Comparison of ENCODE assay signal across 16 mouse cellular contexts in the genomic region with DNA sequence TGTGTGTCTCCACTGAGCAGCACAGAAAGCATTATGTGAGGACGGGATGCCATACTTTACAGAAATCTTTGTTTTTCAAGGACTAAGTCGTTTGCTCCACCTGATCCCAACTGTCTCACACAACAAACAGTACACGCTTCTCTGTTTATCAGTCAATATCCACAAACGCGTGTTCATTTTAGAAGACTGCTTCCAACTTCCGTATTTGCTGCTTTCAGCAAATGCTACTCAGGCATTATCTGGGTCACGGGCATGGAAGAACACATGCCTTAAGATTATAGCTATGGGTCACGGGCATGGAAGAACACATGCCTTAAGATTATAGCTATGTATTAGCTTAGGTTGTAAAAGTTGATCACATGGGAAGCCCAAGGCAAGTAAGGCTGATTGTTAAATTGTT.
"Had no signal": no experiment of that assay in that cellular context is flagged by ENCODE, and none has a peak within 500 bp of the region (broad histone marks: within the 10 kb centered on the region; RNA-seq: fewer than 3 reads in every experiment).

No protein-coding gene starts in this region.

- H3K27ac ChIP-seq: neural tube, embryonic 13.5 days; neural tube, embryonic 15.5 days; stomach, embryonic 15.5 days; stomach, postnatal 0 days had no signal

- H3K36me3 ChIP-seq: neural tube, embryonic 13.5 days; neural tube, embryonic 15.5 days; stomach, embryonic 15.5 days had no signal

- H3K9ac ChIP-seq: neural tube, embryonic 13.5 days; neural tube, embryonic 15.5 days; stomach, embryonic 15.5 days had no signal

- H3K27me3 ChIP-seq: neural tube, embryonic 15.5 days; stomach, embryonic 15.5 days had no signal

- H3K4me1 ChIP-seq: neural tube, embryonic 13.5 days; neural tube, embryonic 15.5 days; stomach, embryonic 15.5 days had no signal

- H3K4me3 ChIP-seq: neural tube, embryonic 13.5 days; neural tube, embryonic 15.5 days; stomach, embryonic 15.5 days had no signal

- H3K9me3 ChIP-seq: neural tube, embryonic 13.5 days; neural tube, embryonic 15.5 days; stomach, embryonic 15.5 days had no signal

- DNase-seq: retina, postnatal 1 day; right cerebral cortex, adult 18-20 months; right cerebral cortex, postnatal 14 days; right cerebral cortex, postnatal 25 days; right cerebral cortex, postnatal 4 days; spleen, adult 18-20 months; thymus, adult 18-20 months; thymus, adult 2 months; thymus, postnatal 14 days; thymus, postnatal 25 days; thymus, postnatal 36 days; thymus, postnatal 4 days had no signal

- H3K4me2 ChIP-seq: neural tube, embryonic 13.5 days; neural tube, embryonic 15.5 days; stomach, embryonic 15.5 days had no signal
